Mouse (Mus musculus) forebrain, embryonic 12.5 days (tissue): Measurements from ENCODE around the gene Rps19. TPM values are rescaled to one million over a fixed set of nuclear protein-coding genes. Genes with fewer than 3 reads are reported as not detected.
"Not testable (repeated sequence)": the region's sequence is repeated elsewhere in the genome, so short reads cannot be mapped to it uniquely, and the experiment has no call there.

Experiments
- ATAC-seq: fragments of 200-750 bp; cut with Nextera tagmentation; 2 replicates; pipeline ENCODE4 v1.8.0; 2017; ENCODE audit warnings: moderate TSS enrichment; ENCODE audit not compliant: low FRiP score
- H3K27ac ChIP-seq: fragments of 300-500 bp; sonication (generic); 2 replicates; pipeline ENCODE4 v1.5.1; 2016; ENCODE audit warnings: mild to moderate bottlenecking
- H3K27me3 ChIP-seq: fragments of 300-500 bp; sonication (generic); 2 replicates; pipeline ENCODE4 v1.6.1; 2016; ENCODE audit warnings: mild to moderate bottlenecking
- H3K36me3 ChIP-seq: fragments of 300-500 bp; sonication (generic); replicated peaks from 2 replicates; pipeline ENCODE4 v1.6.1; 2016; ENCODE audit warnings: mild to moderate bottlenecking
- H3K4me1 ChIP-seq: fragments of 300-500 bp; sonication (generic); 2 replicates; pipeline ENCODE4 v1.6.1; 2016
- H3K4me2 ChIP-seq: fragments of 300-500 bp; sonication (generic); 2 replicates; pipeline ENCODE4 v1.6.1; 2016; ENCODE audit warnings: mild to moderate bottlenecking, moderate library complexity
- H3K4me3 ChIP-seq: fragments of 300-500 bp; sonication (generic); replicated peaks from 2 replicates; pipeline ENCODE4 v1.5.1; 2016; ENCODE audit warnings: mild to moderate bottlenecking
- H3K9ac ChIP-seq: fragments of 300-500 bp; sonication (generic); 2 replicates; pipeline ENCODE4 v1.6.1; 2016; ENCODE audit warnings: mild to moderate bottlenecking
- H3K9me3 ChIP-seq: fragments of 300-500 bp; sonication (generic); 2 replicates; pipeline ENCODE4 v1.6.1; 2016
- WGBS: fragments of 180-500 bp; shearing (Covaris S2); methylation state at CpG from one replicate; pipeline ENCODE4 v1.1.7; 2016; 5-methylcytosine and 5-hydroxymethylcytosine counted together
- polyA plus RNA-seq: library from polyadenylated mRNA; unstranded; fragments of >200 nt; fragmentation: Nextera tagmentation; extraction: Ambion mirVana; gene quantifications from 2 replicates; pipeline ENCODE4 v1.2.1, GENCODE M21; 2016

Gene Rps19
- polyA plus RNA-seq, 1 experiment from 2014 or later: 1,518 TPM

DNA sequence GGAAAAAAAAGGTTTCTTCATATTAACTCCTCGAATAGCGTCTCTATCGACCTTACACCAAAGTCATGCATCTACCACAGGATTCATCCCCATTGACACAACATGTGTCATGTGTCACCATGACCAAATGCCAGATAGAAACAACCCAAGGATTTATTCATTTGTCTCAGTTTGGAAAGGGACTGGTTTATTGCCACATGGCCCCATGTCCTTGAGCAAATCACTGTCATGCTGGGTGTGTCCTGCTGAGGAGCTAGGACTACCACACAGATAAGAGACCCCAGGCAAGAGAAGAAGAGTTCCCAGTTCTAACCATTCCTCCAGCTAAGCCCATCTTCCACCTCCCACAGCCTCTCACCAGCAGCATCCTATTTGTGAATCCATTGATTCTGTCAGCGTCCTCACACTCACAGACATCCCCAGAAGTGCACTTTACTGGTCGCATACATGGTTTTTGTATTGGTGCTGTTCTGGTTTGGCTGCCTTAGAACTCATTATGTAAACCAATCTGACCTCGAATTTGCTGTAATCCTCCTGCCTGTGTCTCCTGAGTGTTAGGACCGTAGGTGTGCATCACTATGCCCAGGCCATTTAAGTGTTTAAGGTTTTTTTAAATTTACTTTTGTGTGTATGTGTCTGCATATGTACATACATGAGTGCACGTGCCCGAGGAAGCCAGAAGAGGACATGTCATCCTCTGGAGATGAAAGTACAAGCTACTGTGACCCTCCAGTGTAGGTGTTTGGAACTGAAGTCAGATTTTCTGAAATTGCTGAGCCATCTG lies 1.6 kb upstream of the Rps19 start:
- ATAC-seq: no peak
- no peak overlapping the region for H3K9ac ChIP-seq
- no peak overlapping the region for H3K27ac ChIP-seq
- no peaks in the 10 kb centered on the region for H3K9me3 ChIP-seq
- H3K4me1 ChIP-seq: peaks cover 30% of the 10 kb centered on the region
- WGBS: 94% methylated on average over 9 of the region's 9 CpGs
- H3K27me3 ChIP-seq: no peaks in the 10 kb centered on the region
- no peak overlapping the region for H3K4me2 ChIP-seq
- H3K4me3 ChIP-seq: no peak overlapping the region
- peaks cover 20% of the 10 kb centered on the region for H3K36me3 ChIP-seq

DNA sequence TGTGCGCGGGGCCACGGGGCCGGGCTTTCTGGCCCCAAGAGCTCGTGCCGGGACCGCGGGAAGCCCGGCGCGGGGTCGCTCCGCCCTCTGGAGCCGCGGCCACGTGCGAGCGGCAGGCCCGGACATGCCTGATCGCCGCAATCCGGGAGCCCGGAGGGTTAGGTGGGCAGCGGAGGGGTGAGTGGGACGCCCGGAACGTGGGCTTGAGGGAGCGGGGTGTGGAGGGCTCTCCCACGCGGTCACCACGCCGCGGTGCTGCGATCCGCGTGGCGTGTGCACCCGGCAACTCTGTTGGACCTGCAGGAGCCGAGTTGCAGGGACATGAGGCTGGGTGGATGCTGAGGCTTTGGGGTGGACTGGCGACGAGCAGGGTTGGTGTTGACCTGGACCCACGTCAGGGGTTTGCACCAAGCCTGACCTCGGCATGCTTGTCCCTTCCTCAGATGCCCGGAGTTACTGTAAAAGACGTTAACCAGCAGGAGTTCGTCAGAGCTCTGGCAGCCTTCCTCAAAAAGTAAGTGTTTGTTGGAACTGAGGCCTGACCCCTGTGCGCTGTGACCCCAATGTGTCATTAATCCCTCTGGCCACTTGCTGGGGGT lies 621 bp downstream of the Rps19 start:
- no peaks in the 10 kb centered on the region for H3K27me3 ChIP-seq
- H3K4me2 ChIP-seq: peak overlapping the region; percentile 85
- peak overlapping the region; percentile 100 for H3K9ac ChIP-seq
- no peaks in the 10 kb centered on the region for H3K9me3 ChIP-seq
- H3K4me1 ChIP-seq: peaks cover 32% of the 10 kb centered on the region
- WGBS: under 1% methylated on average over 40 of the region's 47 CpGs
- peak overlapping the region; percentile 90 for H3K27ac ChIP-seq
- peak; percentile 14; the same call in 1 of the 2 replicates for ATAC-seq
- peak overlapping the region; percentile 99 for H3K4me3 ChIP-seq
- peaks cover 42% of the 10 kb centered on the region for H3K36me3 ChIP-seq

DNA sequence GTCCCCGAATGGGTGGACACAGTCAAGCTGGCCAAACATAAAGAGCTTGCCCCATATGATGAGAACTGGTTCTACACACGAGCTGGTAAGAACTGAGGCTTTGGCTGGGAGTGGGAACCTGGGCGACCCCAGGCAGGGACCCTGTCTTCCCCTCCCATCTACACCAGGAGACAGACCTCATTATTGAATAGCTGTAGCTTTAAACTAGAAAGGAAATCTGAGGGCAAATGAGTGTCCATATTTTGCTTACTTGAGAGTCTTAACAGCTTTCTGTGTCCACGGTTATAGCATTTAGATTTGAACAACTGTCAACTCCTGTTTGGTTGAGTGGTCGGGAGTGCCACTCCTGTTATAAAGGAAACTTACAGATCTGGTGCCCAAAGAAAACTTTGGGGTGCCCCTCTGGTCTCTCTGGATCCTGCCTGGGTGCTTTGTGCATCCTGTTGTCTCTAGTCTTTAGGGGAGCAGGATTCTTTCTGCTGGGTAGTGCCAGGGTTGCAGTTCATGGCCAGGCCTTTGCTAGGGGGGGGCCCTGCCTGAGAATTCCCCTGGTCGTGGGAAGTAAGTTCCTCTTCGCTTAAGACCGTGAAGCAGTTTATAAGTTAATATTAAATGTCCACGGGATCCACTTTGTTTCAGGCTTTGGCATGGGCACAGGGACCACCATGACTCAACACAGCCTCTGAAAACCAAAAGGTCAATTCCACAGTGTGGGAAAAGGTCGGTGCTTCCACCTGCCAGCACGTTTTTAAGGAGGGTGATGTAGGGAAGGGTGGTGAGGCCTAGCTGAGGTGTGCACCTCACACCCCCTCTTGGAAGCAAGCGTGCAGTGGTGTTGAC lies 1.5 kb downstream of the Rps19 start:
- Histone ChIP-seq H3K9ac (peak overlapping the region; percentile 100), H3K27me3 (no peaks in the 10 kb centered on the region), H3K4me2 (peak overlapping the region; percentile 85), H3K27ac (peak overlapping the region; percentile 25; the same call in 1 of the 2 replicates), H3K4me3 (peak overlapping the region; percentile 99), H3K4me1 (peaks cover 32% of the 10 kb centered on the region), H3K36me3 (peaks cover 49% of the 10 kb centered on the region), H3K9me3 (no peaks in the 10 kb centered on the region)
- 49% methylated on average over 12 of the region's 12 CpGs for WGBS
- ATAC-seq: no peak

- 71% methylated on average over 4 of the region's 4 CpGs for WGBS
- Histone ChIP-seq H3K27me3 (no peaks in the 10 kb centered on the region), H3K27ac (peak overlapping the region; percentile 25; the same call in 1 of the 2 replicates), H3K4me3 (peak overlapping the region; percentile 99), H3K9ac (peak overlapping the region; percentile 100), H3K4me2 (peak overlapping the region; percentile 85), H3K4me1 (peaks cover 32% of the 10 kb centered on the region), H3K36me3 (peaks cover 55% of the 10 kb centered on the region), H3K9me3 (no peaks in the 10 kb centered on the region)
- ATAC-seq: no peak
Observed at GRCm38 (mm10) chr7:24886308-24886633, 2.1 kb downstream of the Rps19 start.

- H3K27me3 ChIP-seq: no peaks in the 10 kb centered on the region
- H3K9ac ChIP-seq: peak overlapping the region; percentile 100; the same call in 1 of the 2 replicates
- H3K36me3 ChIP-seq: peaks cover 58% of the 10 kb centered on the region
- WGBS: 67% methylated on average over 4 of the region's 4 CpGs
- no peak overlapping the region for H3K4me3 ChIP-seq
- peak overlapping the region; percentile 85 for H3K4me2 ChIP-seq
- peaks cover 32% of the 10 kb centered on the region for H3K4me1 ChIP-seq
- ATAC-seq: no peak
- no peak overlapping the region; the same call in 1 of the 2 replicates for H3K27ac ChIP-seq
- H3K9me3 ChIP-seq: no peaks in the 10 kb centered on the region
Observed at GRCm38 (mm10) chr7:24887096-24887495, 2.9 kb downstream of the Rps19 start.

DNA sequence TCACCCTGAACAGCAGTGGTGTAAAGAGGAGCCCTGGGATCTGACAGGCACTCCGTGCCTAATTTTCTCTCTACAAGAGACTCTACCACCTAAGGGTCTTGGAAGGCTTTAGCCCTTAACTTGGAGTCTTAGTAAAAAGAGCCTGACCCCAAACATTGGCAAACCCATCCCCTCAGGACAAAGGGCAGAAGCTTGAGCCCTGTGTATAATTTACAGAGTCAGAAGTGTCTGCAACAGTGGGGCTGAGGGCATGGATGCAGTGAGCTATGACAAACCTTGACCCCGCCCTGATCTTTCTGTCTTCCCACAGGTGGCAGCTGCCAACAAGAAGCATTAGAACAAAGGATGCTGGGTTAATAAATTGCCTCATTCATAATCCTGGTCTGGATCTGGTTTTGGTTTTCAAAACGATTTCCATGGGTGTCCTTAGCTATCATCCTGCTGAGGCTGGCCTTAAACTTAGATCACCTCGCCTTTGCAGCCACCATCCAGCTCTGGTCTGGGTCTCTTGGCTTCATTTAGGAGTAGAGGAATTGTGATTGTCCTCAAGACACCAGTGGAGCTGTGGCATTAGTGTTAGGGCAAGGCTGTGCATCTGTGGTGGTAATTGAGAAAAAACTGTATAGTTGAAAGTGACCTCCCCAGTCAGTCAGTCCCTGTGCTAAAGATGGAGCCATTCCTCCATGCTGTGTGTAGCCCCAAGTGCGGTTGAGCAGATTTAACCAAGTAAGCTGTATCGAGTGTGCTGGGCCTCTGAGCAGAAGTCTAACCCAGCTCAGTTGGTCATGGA lies 5.5 kb downstream of the Rps19 start:
- 82% methylated on average over 6 of the region's 6 CpGs for WGBS
- Histone ChIP-seq H3K36me3 (peaks cover 58% of the 10 kb centered on the region), H3K4me1 (peaks cover 32% of the 10 kb centered on the region), H3K27me3 (no peaks in the 10 kb centered on the region), H3K4me2 (no peak overlapping the region), H3K9me3 (no peaks in the 10 kb centered on the region), H3K27ac (no peak overlapping the region), H3K9ac (no peak overlapping the region), H3K4me3 (no peak overlapping the region)
- no peak for ATAC-seq

GRCm38 (mm10) chr7:24890281-24891216 lies 6.4 kb downstream of the Rps19 start:
- H3K9ac ChIP-seq: no peak overlapping the region
- H3K4me2 ChIP-seq: no peak overlapping the region
- ATAC-seq: peak; percentile 32
- no peak overlapping the region for H3K4me3 ChIP-seq
- H3K27me3 ChIP-seq: no peaks in the 10 kb centered on the region
- peaks cover 25% of the 10 kb centered on the region for H3K4me1 ChIP-seq
- H3K9me3 ChIP-seq: no peaks in the 10 kb centered on the region
- H3K36me3 ChIP-seq: peaks cover 58% of the 10 kb centered on the region
- 0 out of 2 replicates have a peak overlapping the region, but pooled peaks have one; percentile 8 for H3K27ac ChIP-seq
- 30% methylated on average over 10 of the region's 10 CpGs for WGBS

DNA sequence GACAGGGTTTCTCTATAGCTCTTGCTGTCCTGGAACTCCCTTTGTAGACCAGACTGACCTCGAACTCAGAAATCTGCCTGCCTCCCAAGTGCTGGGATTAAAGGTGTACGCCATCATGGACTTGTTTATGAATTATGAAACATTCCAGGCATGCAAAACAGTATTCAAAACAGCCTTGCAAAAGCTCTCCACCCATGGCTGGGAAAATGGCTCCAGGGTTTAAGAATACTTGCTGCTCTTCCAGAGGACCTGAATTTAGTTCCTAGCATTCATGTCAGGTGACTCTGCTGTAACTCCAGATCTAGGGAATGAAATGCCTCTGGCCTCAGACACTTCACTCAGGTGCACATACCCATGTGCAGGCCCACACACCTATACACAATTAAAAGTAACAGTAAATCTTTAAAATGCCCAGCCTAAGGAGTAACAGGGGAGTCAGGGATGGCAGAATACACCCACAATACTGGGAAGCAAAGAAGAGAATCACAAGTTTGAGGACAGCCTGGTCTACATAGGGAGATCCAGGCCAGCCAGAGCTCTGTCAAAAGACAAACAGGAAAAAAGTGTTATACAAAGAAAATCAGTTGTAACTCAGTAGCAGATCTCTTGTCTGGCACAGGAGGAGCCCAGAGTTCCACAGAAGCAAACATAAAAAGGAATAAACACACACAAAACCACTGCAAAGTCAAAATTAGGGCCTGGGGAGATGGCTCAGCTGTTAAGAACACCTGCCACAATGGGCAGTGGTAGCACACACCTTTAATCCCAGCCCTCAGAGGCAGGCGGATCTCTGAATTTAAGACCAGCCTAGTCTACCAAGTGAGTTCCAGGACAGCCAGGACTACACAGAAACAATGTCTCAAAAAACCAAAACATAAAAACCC lies 7.3 kb downstream of the Rps19 start:
- Histone ChIP-seq H3K9me3 (no peaks in the 10 kb centered on the region), H3K27ac (0 out of 2 replicates have a peak overlapping the region, but pooled peaks have one; percentile 8), H3K36me3 (peaks cover 50% of the 10 kb centered on the region), H3K9ac (no peak overlapping the region), H3K4me1 (peaks cover 16% of the 10 kb centered on the region), H3K27me3 (no peaks in the 10 kb centered on the region), H3K4me3 (no peak overlapping the region), H3K4me2 (no peak overlapping the region)
- 60% methylated on average over 3 of the region's 3 CpGs for WGBS
- no peak for ATAC-seq

DNA sequence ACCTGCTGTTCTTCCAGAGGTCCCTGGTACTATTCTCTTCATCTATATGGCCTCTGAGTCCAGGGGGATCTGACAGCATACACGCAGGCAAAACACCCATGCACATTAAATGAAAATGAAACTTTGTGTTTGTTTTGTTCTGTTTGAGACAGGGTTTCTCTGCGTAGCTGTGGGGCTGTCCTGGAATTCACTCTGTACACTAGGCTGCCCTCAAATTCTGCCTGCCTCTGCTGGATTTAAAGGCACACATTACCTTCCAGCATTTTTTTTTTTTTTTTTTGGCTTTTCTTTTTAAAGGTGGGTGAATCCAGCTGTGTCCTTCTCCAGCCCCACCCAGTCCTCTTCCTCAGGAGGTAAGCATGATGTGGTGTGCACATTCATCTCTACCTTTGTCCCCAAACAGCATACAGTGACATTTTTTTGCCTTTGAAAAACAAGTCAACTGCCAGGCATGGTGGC lies 8.0 kb downstream of the Rps19 start:
- ATAC-seq: no peak
- H3K27me3 ChIP-seq: no peaks in the 10 kb centered on the region
- 82% methylated on average over 2 of the region's 2 CpGs for WGBS
- H3K4me3 ChIP-seq: no peak overlapping the region
- H3K9me3 ChIP-seq: no peaks in the 10 kb centered on the region
- H3K4me2 ChIP-seq: no peak overlapping the region
- peaks cover 9% of the 10 kb centered on the region for H3K4me1 ChIP-seq
- peaks cover 43% of the 10 kb centered on the region for H3K36me3 ChIP-seq
- no peak overlapping the region for H3K9ac ChIP-seq
- H3K27ac ChIP-seq: no peak overlapping the region

DNA sequence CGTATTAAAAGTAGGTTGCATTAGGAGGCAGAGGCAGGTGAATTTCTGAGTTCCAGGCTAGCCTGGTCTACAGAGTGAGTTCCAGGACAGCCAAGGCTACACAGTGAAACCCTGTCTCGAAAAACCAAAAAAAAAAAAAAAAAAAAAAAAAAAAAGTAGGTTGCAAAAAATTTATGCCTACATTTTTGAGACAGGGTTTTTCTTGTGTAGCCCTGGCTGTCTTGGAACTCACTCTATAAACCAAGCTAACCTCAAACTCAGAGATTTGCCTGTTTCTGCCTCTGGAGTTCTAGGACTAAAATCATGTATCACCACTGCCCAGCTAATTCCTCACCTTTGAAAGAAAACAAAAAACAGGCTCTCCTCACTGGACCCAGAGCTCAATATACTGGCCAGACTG lies 11.6 kb downstream of the Rps19 start:
- not testable (repeated sequence) for H3K27me3 ChIP-seq, H3K9ac ChIP-seq, ATAC-seq, H3K9me3 ChIP-seq, H3K4me3 ChIP-seq, H3K27ac ChIP-seq, H3K36me3 ChIP-seq, H3K4me1 ChIP-seq, H3K4me2 ChIP-seq
- 88% methylated on average over 2 of the region's 2 CpGs for WGBS
